Mouse (Mus musculus): ENCODE data around the gene Pign. TPM values are rescaled to one million over a fixed set of nuclear protein-coding genes. Genes with fewer than 3 reads are reported as not detected.

Pign gene
- polyA plus RNA-seq, 1 experiment: 14.8 TPM

DNA sequence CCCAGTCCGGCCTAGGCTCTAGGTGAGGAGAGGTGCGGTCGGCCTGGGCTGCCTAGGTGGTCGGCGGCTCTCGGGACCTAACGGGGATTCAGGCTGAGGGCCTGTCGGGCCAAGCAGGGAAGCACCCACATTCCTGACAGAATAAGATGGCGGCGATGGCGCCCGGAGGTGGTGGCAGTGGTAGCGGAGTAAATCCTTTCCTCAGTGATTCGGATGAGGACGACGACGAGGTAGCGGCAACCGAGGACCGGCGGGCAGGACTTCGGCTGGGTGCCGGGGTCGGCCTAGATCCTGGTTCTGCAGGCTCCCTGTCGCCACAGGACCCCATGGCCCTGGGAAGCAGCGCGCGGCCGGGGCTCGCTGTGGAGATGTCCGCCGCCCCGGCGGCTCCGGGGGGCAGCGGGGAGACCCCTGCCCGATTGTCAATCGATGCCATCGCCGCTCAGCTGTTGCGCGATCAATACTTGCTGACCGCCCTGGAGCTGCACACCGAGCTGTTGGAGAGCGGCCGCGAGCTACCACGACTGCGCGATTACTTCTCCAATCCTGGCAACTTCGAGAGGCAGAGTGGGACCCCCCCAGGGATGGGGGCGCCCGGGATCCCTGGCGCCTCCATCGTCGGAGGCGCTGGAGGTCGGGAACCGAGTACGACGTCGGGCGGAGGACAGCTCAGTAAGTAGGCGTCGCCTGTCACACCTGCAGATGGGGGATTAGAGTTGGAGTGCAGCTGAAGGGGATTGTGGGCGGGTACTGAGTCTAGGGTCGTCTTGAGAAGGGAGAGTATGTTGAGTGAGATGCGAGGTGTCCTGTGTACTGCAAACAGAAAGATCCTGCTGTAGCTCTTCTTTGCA lies 710 bp upstream of the Pign start:
- H3K27ac ChIP-seq (ENCODE audit: insufficient read depth, low read depth, low read length): peak overlapping the region; percentile 46
- peak overlapping the region; percentile 89 for H3K4me3 ChIP-seq (ENCODE audit: insufficient read depth, low read length)
- peaks cover 16% of the 10 kb centered on the region for H3K4me1 ChIP-seq (ENCODE audit: control insufficient read depth, insufficient read depth, low read length)
- TF ChIP-seq CTCF (IDR thresholded peaks at IDR 0.05; ENCODE audit: low read depth, low read length) (no peak), POLR2A (IDR thresholded peaks at IDR 0.05; ENCODE audit: borderline replicate concordance, low read depth, low read length) (no peak)

DNA sequence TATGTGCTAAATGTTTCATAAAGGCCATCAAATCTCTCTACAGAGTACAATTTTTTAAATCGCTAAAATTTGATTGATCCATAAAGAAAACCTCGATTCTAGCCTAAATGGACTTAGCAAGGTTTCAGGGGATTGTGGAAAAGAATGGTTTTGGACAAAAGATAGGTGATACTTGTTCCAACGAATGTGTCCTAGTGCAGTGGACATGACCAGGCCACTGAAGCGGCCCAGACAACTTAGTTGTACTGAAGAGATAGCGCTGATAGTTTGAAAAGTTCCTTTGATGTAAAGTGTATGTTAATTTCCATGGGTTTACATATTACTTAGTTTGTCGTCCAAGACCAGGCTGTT lies 682 bp downstream of the Pign start:
- H3K27ac ChIP-seq (ENCODE audit: insufficient read depth, low read depth, low read length): peak overlapping the region; percentile 78
- TF ChIP-seq POLR2A (IDR thresholded peaks at IDR 0.05; ENCODE audit: borderline replicate concordance, low read depth, low read length): no peak
- H3K4me1 ChIP-seq (ENCODE audit: control insufficient read depth, insufficient read depth, low read length): peaks cover 14% of the 10 kb centered on the region
- H3K4me3 ChIP-seq (ENCODE audit: insufficient read depth, low read length): peak overlapping the region; percentile 91

DNA sequence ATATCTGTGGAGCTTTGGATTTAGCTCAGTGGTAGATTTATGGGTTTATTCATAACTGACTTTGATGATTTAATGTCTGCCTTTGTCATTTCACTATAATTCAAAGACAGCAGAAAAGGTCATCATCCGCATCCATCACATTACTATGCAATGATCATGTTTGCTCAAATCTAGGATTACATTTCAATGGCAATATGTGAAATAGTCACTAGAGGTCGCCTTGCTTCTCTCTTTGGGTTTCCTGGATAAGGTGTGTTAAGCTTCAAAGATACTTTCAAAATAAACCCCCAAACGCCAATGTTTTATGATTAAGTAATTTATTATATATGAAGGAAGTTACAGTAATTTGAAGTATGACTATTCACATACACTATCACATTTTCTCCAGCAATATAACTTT lies 3.5 kb downstream of the Pign start:
- no peak overlapping the region for H3K27ac ChIP-seq (ENCODE audit: insufficient read depth, low read depth, low read length)
- no peak overlapping the region for H3K4me3 ChIP-seq (ENCODE audit: insufficient read depth, low read length)
- TF ChIP-seq POLR2A (IDR thresholded peaks at IDR 0.05; ENCODE audit: borderline replicate concordance, low read depth, low read length) (no peak), CTCF (IDR thresholded peaks at IDR 0.05; ENCODE audit: low read depth, low read length) (no peak)
- peaks cover 6% of the 10 kb centered on the region for H3K4me1 ChIP-seq (ENCODE audit: control insufficient read depth, insufficient read depth, low read length)

DNA sequence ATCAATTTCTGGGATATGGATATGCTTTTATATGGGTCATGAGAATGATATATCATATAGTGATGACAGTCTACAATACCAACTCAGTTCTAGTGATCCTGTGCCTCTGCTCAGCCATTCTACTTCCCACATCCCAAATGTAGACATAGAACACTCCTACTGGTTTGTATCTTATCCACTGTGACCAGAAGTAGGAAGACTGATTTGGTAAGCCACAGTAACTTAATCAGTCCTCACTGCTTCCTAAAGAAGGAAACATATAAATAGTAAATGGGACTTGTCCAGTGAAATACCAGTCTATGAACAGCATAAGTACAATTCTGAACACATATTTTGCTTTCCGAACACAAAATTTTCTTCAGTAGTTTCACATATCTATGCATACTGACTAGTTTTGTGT lies 9.5 kb downstream of the Pign start:
- no peak for TF ChIP-seq CTCF (IDR thresholded peaks at IDR 0.05; ENCODE audit: low read depth, low read length)
- no peak for TF ChIP-seq POLR2A (IDR thresholded peaks at IDR 0.05; ENCODE audit: borderline replicate concordance, low read depth, low read length)
- Histone ChIP-seq H3K27ac (ENCODE audit: insufficient read depth, low read depth, low read length) (no peak overlapping the region), H3K4me1 (ENCODE audit: control insufficient read depth, insufficient read depth, low read length) (peaks cover 2% of the 10 kb centered on the region; the same call in 1 of the 2 replicates), H3K4me3 (ENCODE audit: insufficient read depth, low read length) (no peak overlapping the region)

DNA sequence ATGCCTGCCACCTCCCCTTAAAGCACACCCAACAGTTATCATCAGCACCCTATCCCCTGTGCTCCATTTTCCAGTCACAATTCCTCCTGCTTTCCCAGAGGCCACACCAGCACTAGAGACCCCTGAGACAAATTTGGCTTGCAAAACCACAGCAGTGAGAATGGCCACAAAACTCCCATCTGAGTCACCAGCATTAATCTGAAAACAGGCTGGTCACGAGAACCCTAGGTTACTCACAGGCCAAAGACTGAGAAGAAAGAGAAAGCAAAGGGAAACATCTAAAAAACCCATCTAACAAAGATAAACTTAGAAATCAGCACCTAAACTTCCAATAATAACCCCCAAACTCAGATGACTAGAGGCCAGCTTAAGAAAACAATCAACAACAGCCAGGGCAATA lies 12.8 kb downstream of the Pign start:
- Histone ChIP-seq H3K4me3 (ENCODE audit: insufficient read depth, low read length) (no peak overlapping the region), H3K27ac (ENCODE audit: insufficient read depth, low read depth, low read length) (no peak overlapping the region), H3K4me1 (ENCODE audit: control insufficient read depth, insufficient read depth, low read length) (peaks cover 2% of the 10 kb centered on the region; the same call in 1 of the 2 replicates)
- TF ChIP-seq POLR2A (IDR thresholded peaks at IDR 0.05; ENCODE audit: borderline replicate concordance, low read depth, low read length): no peak

DNA sequence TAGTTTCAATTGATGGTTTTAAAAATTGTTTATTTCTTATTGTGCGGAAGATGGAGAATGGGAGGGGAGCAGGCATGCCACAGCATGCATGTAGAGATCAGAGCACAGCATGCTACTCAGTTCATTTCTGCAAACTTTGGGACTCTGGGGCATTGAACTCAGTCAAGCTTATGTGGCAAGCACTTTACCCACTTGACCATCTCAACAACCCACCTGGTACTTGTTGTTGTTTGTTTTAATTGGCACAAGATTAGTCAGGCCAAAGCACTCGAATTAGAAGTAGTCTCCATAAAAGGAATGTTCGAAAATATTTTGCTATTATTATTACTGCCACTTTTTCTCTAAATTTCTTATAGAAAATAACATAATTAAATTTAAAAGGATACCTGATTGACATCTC lies 19.4 kb downstream of the Pign start:
- H3K4me1 ChIP-seq (ENCODE audit: control insufficient read depth, insufficient read depth, low read length): no peaks in the 10 kb centered on the region
- H3K27ac ChIP-seq (ENCODE audit: insufficient read depth, low read depth, low read length): no peak overlapping the region
- TF ChIP-seq CTCF (IDR thresholded peaks at IDR 0.05; ENCODE audit: low read depth, low read length): no peak
- TF ChIP-seq POLR2A (IDR thresholded peaks at IDR 0.05; ENCODE audit: borderline replicate concordance, low read depth, low read length): no peak
- no peak overlapping the region for H3K4me3 ChIP-seq (ENCODE audit: insufficient read depth, low read length)

DNA sequence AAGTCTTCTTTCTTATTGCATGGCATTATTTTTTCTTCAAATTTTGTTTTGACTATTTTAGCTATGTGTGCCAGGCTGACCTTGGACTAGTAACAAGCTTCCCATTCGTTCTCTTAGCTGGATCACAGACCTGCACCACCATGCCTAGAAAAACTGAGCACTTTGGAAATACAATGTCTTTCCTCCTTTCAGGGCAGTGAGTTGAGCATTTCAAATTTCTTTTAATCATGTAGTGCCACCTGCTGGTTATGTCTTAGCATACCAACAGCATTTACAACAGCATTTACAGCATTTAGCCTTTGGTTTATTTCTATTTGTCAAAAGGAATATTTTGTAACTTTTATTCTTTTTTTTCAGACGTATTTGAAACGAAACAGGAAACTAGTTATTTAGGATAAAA lies 33.0 kb downstream of the Pign start:
- Histone ChIP-seq H3K4me3 (ENCODE audit: insufficient read depth, low read length) (no peak overlapping the region), H3K27ac (ENCODE audit: insufficient read depth, low read depth, low read length) (no peak overlapping the region), H3K4me1 (ENCODE audit: control insufficient read depth, insufficient read depth, low read length) (no peaks in the 10 kb centered on the region)
- TF ChIP-seq CTCF (IDR thresholded peaks at IDR 0.05; ENCODE audit: low read depth, low read length) (no peak), POLR2A (IDR thresholded peaks at IDR 0.05; ENCODE audit: borderline replicate concordance, low read depth, low read length) (no peak)

DNA sequence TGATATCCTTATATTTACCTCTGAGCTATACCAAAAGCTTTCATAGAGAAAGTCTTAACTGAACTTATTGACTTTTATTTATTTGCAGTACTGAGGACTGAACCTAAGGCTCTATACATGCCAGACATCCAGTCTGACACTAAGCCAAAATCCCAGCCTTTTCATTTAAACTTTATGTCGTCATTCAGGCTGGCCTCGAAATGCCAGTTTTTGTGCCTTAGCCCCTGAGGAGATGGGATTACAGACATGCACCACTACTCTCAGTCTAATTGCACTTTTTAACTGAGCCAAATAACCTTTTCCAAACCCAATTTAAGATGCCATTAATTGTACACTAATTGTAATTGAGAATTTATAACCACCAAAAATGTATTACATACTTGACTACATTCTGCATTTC lies 73.8 kb downstream of the Pign start:
- TF ChIP-seq CTCF (IDR thresholded peaks at IDR 0.05; ENCODE audit: low read depth, low read length) (no peak), POLR2A (IDR thresholded peaks at IDR 0.05; ENCODE audit: borderline replicate concordance, low read depth, low read length) (no peak)
- H3K27ac ChIP-seq (ENCODE audit: insufficient read depth, low read depth, low read length): no peak overlapping the region
- H3K4me3 ChIP-seq (ENCODE audit: insufficient read depth, low read length): no peak overlapping the region
- no peaks in the 10 kb centered on the region for H3K4me1 ChIP-seq (ENCODE audit: control insufficient read depth, insufficient read depth, low read length)

DNA sequence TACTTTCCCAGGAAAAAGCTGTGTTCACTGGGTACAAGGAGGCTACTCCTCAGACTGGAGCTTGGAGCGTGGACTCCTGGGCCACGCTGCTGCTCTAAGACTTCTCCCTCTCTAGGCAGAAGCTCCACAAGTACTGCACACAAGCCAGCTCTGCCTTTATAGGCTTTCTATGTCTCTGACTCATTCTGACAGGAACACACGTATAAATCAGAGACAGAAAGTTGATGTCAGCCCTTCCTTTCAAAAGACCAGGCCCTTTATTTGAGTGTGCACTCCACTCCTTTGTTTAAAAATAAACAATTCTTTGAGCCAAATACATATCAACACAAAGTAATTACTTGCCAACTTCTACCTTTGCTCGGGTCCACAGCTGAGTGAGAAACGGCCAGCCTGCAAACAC lies 74.8 kb downstream of the Pign start:
- Histone ChIP-seq H3K4me3 (ENCODE audit: insufficient read depth, low read length) (no peak overlapping the region), H3K27ac (ENCODE audit: insufficient read depth, low read depth, low read length) (no peak overlapping the region), H3K4me1 (ENCODE audit: control insufficient read depth, insufficient read depth, low read length) (no peaks in the 10 kb centered on the region)
- TF ChIP-seq CTCF (IDR thresholded peaks at IDR 0.05; ENCODE audit: low read depth, low read length) (no peak), POLR2A (IDR thresholded peaks at IDR 0.05; ENCODE audit: borderline replicate concordance, low read depth, low read length) (no peak)

DNA sequence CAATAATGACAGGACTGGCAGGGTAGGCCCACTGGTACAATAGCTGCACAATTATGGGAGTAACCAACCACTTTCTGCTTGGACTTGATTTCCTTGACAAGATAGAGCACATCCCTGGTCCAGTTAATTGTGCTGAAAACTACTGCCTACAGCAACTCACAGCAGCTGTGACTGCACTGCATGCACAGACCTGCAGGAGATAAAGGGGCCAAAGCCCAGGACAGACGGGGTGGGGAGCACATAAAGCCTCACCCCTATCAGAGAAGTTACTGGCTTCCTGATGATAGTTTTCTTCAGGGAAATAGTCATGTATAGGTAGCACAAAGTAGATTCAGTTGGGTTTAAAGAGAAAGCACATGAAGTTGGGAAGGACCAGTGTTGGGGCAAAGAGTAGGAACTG lies 80.7 kb downstream of the Pign start:
- TF ChIP-seq POLR2A (IDR thresholded peaks at IDR 0.05; ENCODE audit: borderline replicate concordance, low read depth, low read length): no peak
- no peak for TF ChIP-seq CTCF (IDR thresholded peaks at IDR 0.05; ENCODE audit: low read depth, low read length)
- no peak overlapping the region for H3K27ac ChIP-seq (ENCODE audit: insufficient read depth, low read depth, low read length)
- no peaks in the 10 kb centered on the region for H3K4me1 ChIP-seq (ENCODE audit: control insufficient read depth, insufficient read depth, low read length)
- no peak overlapping the region for H3K4me3 ChIP-seq (ENCODE audit: insufficient read depth, low read length)
